In genomic region chr2:52422871-52423610, GRCm38 (mm10) we compare ENCODE assay signal across 8 mouse cellular contexts. TPM values are rescaled to one million over a fixed set of nuclear protein-coding genes. Genes with fewer than 3 reads are reported as not detected.
DNase-seq lines count a peak whose midpoint lies in the region; ATAC-seq lines count a peak whose summit lies in the region.

No protein-coding gene starts in this region.

- no peak for ATAC-seq in erythroblast, adult 5-6 weeks (replicated peaks; ENCODE audit: low FRiP score, poor library complexity, severe bottlenecking)
- ATAC-seq in neural tube, embryonic 11.5 days (ENCODE audit: insufficient read depth, low FRiP score, low TSS enrichment): no peak
- ATAC-seq in liver, embryonic 12.5 days: no peak

- H3K27ac ChIP-seq in neural tube, embryonic 11.5 days (ENCODE audit: low read depth, low read length): no peak overlapping the region
- H3K27ac ChIP-seq in liver, embryonic 12.5 days: peak overlapping the region; percentile 85

- no peak for DNase-seq in neural tube, embryonic 11.5 days (ENCODE audit: low spot score)
- DNase-seq in neural tube, embryonic 10.5 days (ENCODE audit: extremely low spot score, low spot score): no peak
- DNase-seq in thymus, postnatal 10 days (ENCODE audit: low spot score in 2 of 2): no peak
- DNase-seq in retina, postnatal 1 day: no peak
- DNase-seq in ovary, postnatal 36 days (ENCODE audit: low spot score): no peak

- 61% methylated on average over 8 of the region's 8 CpGs for WGBS in neural tube, embryonic 11.5 days
- 36% methylated on average over 8 of the region's 8 CpGs for WGBS in liver, embryonic 12.5 days (ENCODE audit: insufficient replicate concordance)

- no peak overlapping the region for H3K9ac ChIP-seq in neural tube, embryonic 11.5 days (ENCODE audit: low read length)
- H3K9ac ChIP-seq in liver, embryonic 12.5 days: peak overlapping the region; percentile 91

- H3K27me3 ChIP-seq in erythroblast, embryonic 14.5 days (ENCODE audit: control insufficient read depth): peaks cover 19% of the 10 kb centered on the region
- H3K27me3 ChIP-seq in neural tube, embryonic 11.5 days (ENCODE audit: control insufficient read depth, insufficient read depth, low read length): no peaks in the 10 kb centered on the region
- no peaks in the 10 kb centered on the region for H3K27me3 ChIP-seq in liver, embryonic 12.5 days (replicated peaks)

- peaks cover 36% of the 10 kb centered on the region for H3K4me1 ChIP-seq in erythroblast, embryonic 14.5 days (ENCODE audit: control insufficient read depth)
- H3K4me1 ChIP-seq in neural tube, embryonic 11.5 days (ENCODE audit: control insufficient read depth, insufficient read depth, low read length): 0 out of 2 replicates have a peak, but pooled peaks cover 2% of the 10 kb centered on the region
- H3K4me1 ChIP-seq in liver, embryonic 12.5 days: peaks cover 61% of the 10 kb centered on the region

- no peaks in the 10 kb centered on the region for H3K9me3 ChIP-seq in erythroblast, embryonic 14.5 days (ENCODE audit: control insufficient read depth, low read length)
- no peaks in the 10 kb centered on the region for H3K9me3 ChIP-seq in neural tube, embryonic 11.5 days (ENCODE audit: control insufficient read depth, low read length)
- H3K9me3 ChIP-seq in liver, embryonic 12.5 days (replicated peaks): no peaks in the 10 kb centered on the region

- peak overlapping the region; percentile 95 for H3K4me3 ChIP-seq in erythroblast, embryonic 14.5 days (replicated peaks)
- H3K4me3 ChIP-seq in neural tube, embryonic 11.5 days (ENCODE audit: low read depth, low read length): peak overlapping the region; percentile 95
- peak overlapping the region; percentile 81 for H3K4me3 ChIP-seq in liver, embryonic 12.5 days

- H3K4me2 ChIP-seq in neural tube, embryonic 11.5 days (ENCODE audit: low read depth): peak overlapping the region; percentile 56
- peak overlapping the region; percentile 79 for H3K4me2 ChIP-seq in liver, embryonic 12.5 days

- peaks cover 3% of the 10 kb centered on the region; the same call in 1 of the 2 replicates for H3K36me3 ChIP-seq in erythroblast, embryonic 14.5 days (ENCODE audit: control insufficient read depth)
- no peaks in the 10 kb centered on the region for H3K36me3 ChIP-seq in neural tube, embryonic 11.5 days (ENCODE audit: control insufficient read depth, insufficient read depth, low read length)
- H3K36me3 ChIP-seq in liver, embryonic 12.5 days: no peaks in the 10 kb centered on the region

RNA-seq across cellular contexts. Expression of gene Arl5a, which starts 1.7 kb away (rescaled TPM):
- polyA plus RNA-seq in erythroblast, embryonic 14.5 days (2012): 0.29 and 0.35 TPM in 2 replicates
- 9.6 and 11.1 TPM in 2 replicates for total RNA-seq in erythroblast, adult 5-6 weeks (2015; ENCODE audit: low replicate concordance)
- total RNA-seq in erythroblast, adult 5-6 weeks (2017; ENCODE audit: low replicate concordance): 7.1 and 12.8 TPM in 2 replicates
- 80.3 and 81.7 TPM in 2 replicates for polyA plus RNA-seq in neural tube, embryonic 11.5 days (2014; fragmentation: Nextera tagmentation; extraction: Ambion mirVana)
- polyA plus RNA-seq in liver, embryonic 12.5 days (2016; fragmentation: Nextera tagmentation; extraction: Ambion mirVana): 48.8 and 50.8 TPM in 2 replicates

RNA-seq across cellular contexts. Expression of gene Neb, which starts 44.8 kb away (rescaled TPM):
- polyA plus RNA-seq in erythroblast, embryonic 14.5 days (2012): not detected in 2 replicates
- not detected in 2 replicates for total RNA-seq in erythroblast, adult 5-6 weeks (2015; ENCODE audit: low replicate concordance)
- not detected in 2 replicates for total RNA-seq in erythroblast, adult 5-6 weeks (2017; ENCODE audit: low replicate concordance)
- 16.7 and 19.7 TPM in 2 replicates for polyA plus RNA-seq in neural tube, embryonic 11.5 days (2014; fragmentation: Nextera tagmentation; extraction: Ambion mirVana)
- polyA plus RNA-seq in liver, embryonic 12.5 days (2016; fragmentation: Nextera tagmentation; extraction: Ambion mirVana): 0.50 and 1.5 TPM in 2 replicates

Comparison
In these comparisons a context has a peak if more than half of its experiments do, and no peak if none do; other contexts are left out.
1. RNA of gene Arl5a, which starts 1.7 kb away (polyA plus RNA-seq): 80.3 to 81.7 TPM in neural tube, embryonic 11.5 days and 48.8 to 50.8 TPM in liver, embryonic 12.5 days; 0.29 to 0.35 TPM in erythroblast, embryonic 14.5 days; every median in the first group is over 10 times any median in the second.
2. Peak in every context shown above with its lines, with median percentiles within 50 percentile points of each other: H3K4me3 ChIP-seq.